Mouse (Mus musculus): ENCODE measurements around the gene Tma7. TPM values are rescaled to one million over a fixed set of nuclear protein-coding genes. Genes with fewer than 3 reads are reported as not detected.

Gene Tma7
- polyA plus RNA-seq, 1 experiment from 2014 or later, result 683 TPM

GRCm38 (mm10) chr9:109054712-109055111 lies 27.7 kb downstream of the Tma7 start:
- Histone ChIP-seq H3K9me3 (ENCODE audit: control insufficient read depth) (no peaks in the 10 kb centered on the region), H3K36me3 (ENCODE audit: control insufficient read depth, insufficient read depth) (peaks cover 42% of the 10 kb centered on the region; the same call in 1 of the 2 replicates), H3K9ac (ENCODE audit: low read depth, low read length) (peak overlapping the region; percentile 35; the same call in 1 of the 2 replicates), H3K4me3 (ENCODE audit: low read depth, low read length) (peak overlapping the region; percentile 33), H3K4me2 (replicated peaks; ENCODE audit: low read depth) (peak overlapping the region; percentile 70), H3K4me1 (replicated peaks; ENCODE audit: control insufficient read depth, insufficient read depth, low read length) (peaks cover 3% of the 10 kb centered on the region; the same call in 1 of the 2 replicates), H3K27me3 (replicated peaks; ENCODE audit: control insufficient read depth, insufficient read depth, low read length) (no peaks in the 10 kb centered on the region), H3K27ac (ENCODE audit: low read depth, low read length) (peak overlapping the region; percentile 79)
- 0% methylated on average over 7 of the region's 7 CpGs for WGBS
- no peak for TF ChIP-seq CTCF (IDR thresholded peaks at IDR 0.05; ENCODE audit: low read depth)
- ATAC-seq, result peak; percentile 74

GRCm38 (mm10) chr9:109053851-109054250 lies 28.5 kb downstream of the Tma7 start:
- H3K9me3 ChIP-seq (ENCODE audit: control insufficient read depth), result no peaks in the 10 kb centered on the region
- peaks cover 42% of the 10 kb centered on the region; the same call in 1 of the 2 replicates for H3K36me3 ChIP-seq (ENCODE audit: control insufficient read depth, insufficient read depth)
- H3K27ac ChIP-seq (ENCODE audit: low read depth, low read length), result no peak overlapping the region
- peaks cover 3% of the 10 kb centered on the region; the same call in 1 of the 2 replicates for H3K4me1 ChIP-seq (replicated peaks; ENCODE audit: control insufficient read depth, insufficient read depth, low read length)
- no peak overlapping the region for H3K4me2 ChIP-seq (replicated peaks; ENCODE audit: low read depth)
- H3K27me3 ChIP-seq (replicated peaks; ENCODE audit: control insufficient read depth, insufficient read depth, low read length), result no peaks in the 10 kb centered on the region
- H3K4me3 ChIP-seq (ENCODE audit: low read depth, low read length), result no peak overlapping the region
- H3K9ac ChIP-seq (ENCODE audit: low read depth, low read length), result no peak overlapping the region
- 82% methylated on average over 6 of the region's 6 CpGs for WGBS
- no peak for ATAC-seq
- no peak for TF ChIP-seq CTCF (IDR thresholded peaks at IDR 0.05; ENCODE audit: low read depth)

DNA sequence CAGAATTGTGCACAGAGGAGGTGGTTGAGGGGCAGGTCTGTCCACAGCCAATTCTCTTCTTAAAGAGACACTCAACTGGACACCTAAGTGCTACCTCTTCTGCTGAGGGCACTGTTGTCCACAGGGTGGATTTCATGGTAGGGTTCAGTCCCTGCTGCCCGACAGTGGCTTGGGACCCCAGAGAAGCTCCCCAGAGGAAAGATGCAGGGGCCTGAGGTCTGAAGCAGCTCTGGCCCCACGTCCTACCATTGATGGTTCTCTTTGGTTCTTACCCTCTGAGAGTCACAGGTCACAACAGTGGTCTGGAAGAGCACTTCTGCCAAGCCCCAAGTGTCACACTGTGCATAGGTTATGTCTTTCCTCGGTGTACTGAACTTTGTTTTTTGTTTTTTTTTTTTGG lies 29.0 kb downstream of the Tma7 start:
- ATAC-seq, result no peak
- TF ChIP-seq CTCF (IDR thresholded peaks at IDR 0.05; ENCODE audit: low read depth), result no peak
- H3K27ac ChIP-seq (ENCODE audit: low read depth, low read length), result no peak overlapping the region
- no peaks in the 10 kb centered on the region for H3K9me3 ChIP-seq (ENCODE audit: control insufficient read depth)
- H3K36me3 ChIP-seq (ENCODE audit: control insufficient read depth, insufficient read depth), result peaks cover 45% of the 10 kb centered on the region
- no peak overlapping the region for H3K9ac ChIP-seq (ENCODE audit: low read depth, low read length)
- peaks cover 3% of the 10 kb centered on the region; the same call in 1 of the 2 replicates for H3K4me1 ChIP-seq (replicated peaks; ENCODE audit: control insufficient read depth, insufficient read depth, low read length)
- no peaks in the 10 kb centered on the region for H3K27me3 ChIP-seq (replicated peaks; ENCODE audit: control insufficient read depth, insufficient read depth, low read length)
- H3K4me2 ChIP-seq (replicated peaks; ENCODE audit: low read depth), result no peak overlapping the region
- WGBS, result 86% methylated on average over 3 of the region's 3 CpGs
- H3K4me3 ChIP-seq (ENCODE audit: low read depth, low read length), result no peak overlapping the region

- no peak overlapping the region for H3K27ac ChIP-seq (ENCODE audit: low read depth, low read length)
- no peak for ATAC-seq
- no peaks in the 10 kb centered on the region for H3K9me3 ChIP-seq (ENCODE audit: control insufficient read depth)
- H3K36me3 ChIP-seq (ENCODE audit: control insufficient read depth, insufficient read depth), result peaks cover 40% of the 10 kb centered on the region
- no peak overlapping the region for H3K9ac ChIP-seq (ENCODE audit: low read depth, low read length)
- no peak overlapping the region for H3K4me2 ChIP-seq (replicated peaks; ENCODE audit: low read depth)
- no peak overlapping the region for H3K4me3 ChIP-seq (ENCODE audit: low read depth, low read length)
- no peak for TF ChIP-seq CTCF (IDR thresholded peaks at IDR 0.05; ENCODE audit: low read depth)
- H3K4me1 ChIP-seq (replicated peaks; ENCODE audit: control insufficient read depth, insufficient read depth, low read length), result peaks cover 3% of the 10 kb centered on the region; the same call in 1 of the 2 replicates
- no peaks in the 10 kb centered on the region for H3K27me3 ChIP-seq (replicated peaks; ENCODE audit: control insufficient read depth, insufficient read depth, low read length)
- WGBS, result 94% methylated on average over 9 of the region's 9 CpGs
Measured at GRCm38 (mm10) chr9:109052490-109053260, 29.7 kb downstream of the Tma7 start.

DNA sequence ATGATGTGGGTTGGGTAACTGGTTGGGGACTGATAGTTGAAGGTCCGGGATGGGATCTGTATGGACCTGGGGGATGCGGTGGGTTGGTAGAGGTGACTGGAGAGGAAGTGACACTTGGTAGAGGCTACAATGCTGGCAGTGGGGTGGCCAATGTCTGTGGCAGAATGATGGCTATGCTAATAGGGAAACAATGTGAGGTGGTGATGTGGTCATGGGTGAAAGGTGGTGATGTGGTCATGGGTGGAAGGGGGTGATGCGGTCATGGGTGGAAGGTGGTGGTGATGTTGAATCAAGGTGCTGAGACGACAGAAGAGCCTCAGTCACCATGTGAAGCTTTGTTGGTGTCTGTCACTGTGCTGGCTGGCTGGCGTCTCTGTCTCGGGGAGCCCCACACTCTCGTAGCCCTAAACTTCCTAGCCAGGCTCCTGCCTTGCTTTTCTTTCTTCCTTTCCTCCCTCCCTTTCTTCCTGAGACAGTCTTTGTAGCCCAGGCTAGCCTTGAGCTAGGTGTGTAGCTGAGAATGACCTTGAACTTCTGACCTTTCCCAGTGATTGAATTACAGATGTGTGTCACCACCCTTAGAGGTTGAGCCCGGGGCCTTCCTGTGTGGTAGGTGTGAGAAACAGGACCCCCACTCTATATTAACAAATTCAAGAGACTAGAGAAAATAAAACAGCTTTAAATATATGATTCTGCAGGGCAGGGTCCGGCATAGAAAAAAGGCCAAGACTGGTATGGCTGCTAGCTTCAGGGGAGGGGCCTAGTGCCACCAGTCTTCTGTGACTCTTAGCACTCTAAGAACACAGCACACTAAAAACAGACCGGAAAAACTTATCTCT lies 30.5 kb downstream of the Tma7 start:
- Histone ChIP-seq H3K27me3 (replicated peaks; ENCODE audit: control insufficient read depth, insufficient read depth, low read length) (no peaks in the 10 kb centered on the region), H3K36me3 (ENCODE audit: control insufficient read depth, insufficient read depth) (peaks cover 32% of the 10 kb centered on the region), H3K9ac (ENCODE audit: low read depth, low read length) (no peak overlapping the region), H3K9me3 (ENCODE audit: control insufficient read depth) (no peaks in the 10 kb centered on the region), H3K4me2 (replicated peaks; ENCODE audit: low read depth) (no peak overlapping the region), H3K4me3 (ENCODE audit: low read depth, low read length) (no peak overlapping the region), H3K27ac (ENCODE audit: low read depth, low read length) (no peak overlapping the region), H3K4me1 (replicated peaks; ENCODE audit: control insufficient read depth, insufficient read depth, low read length) (peaks cover 3% of the 10 kb centered on the region; the same call in 1 of the 2 replicates)
- WGBS, result 90% methylated on average over 10 of the region's 10 CpGs
- ATAC-seq, result no peak
- TF ChIP-seq CTCF (IDR thresholded peaks at IDR 0.05; ENCODE audit: low read depth), result no peak

- no peak overlapping the region for H3K27ac ChIP-seq (ENCODE audit: low read depth, low read length)
- WGBS, result 87% methylated on average over 13 of the region's 13 CpGs
Measured at GRCm38 (mm10) chr9:109051011-109051501, 31.3 kb downstream of the Tma7 start.

More at GRCm38 (mm10) chr9:109051011-109051501, 31.3 kb downstream of the Tma7 start:
- H3K4me2 ChIP-seq (replicated peaks; ENCODE audit: low read depth), result no peak overlapping the region
- no peak for TF ChIP-seq CTCF (IDR thresholded peaks at IDR 0.05; ENCODE audit: low read depth)
- no peak overlapping the region for H3K4me3 ChIP-seq (ENCODE audit: low read depth, low read length)
- no peak overlapping the region for H3K9ac ChIP-seq (ENCODE audit: low read depth, low read length)
- no peaks in the 10 kb centered on the region for H3K27me3 ChIP-seq (replicated peaks; ENCODE audit: control insufficient read depth, insufficient read depth, low read length)
- peaks cover 3% of the 10 kb centered on the region; the same call in 1 of the 2 replicates for H3K4me1 ChIP-seq (replicated peaks; ENCODE audit: control insufficient read depth, insufficient read depth, low read length)
- peaks cover 24% of the 10 kb centered on the region for H3K36me3 ChIP-seq (ENCODE audit: control insufficient read depth, insufficient read depth)
- ATAC-seq, result no peak
- no peaks in the 10 kb centered on the region for H3K9me3 ChIP-seq (ENCODE audit: control insufficient read depth)
